Mouse (Mus musculus): ENCODE data around the gene Treml4.
"Not testable (repeated sequence)": the region's sequence is repeated elsewhere in the genome, so short reads cannot be mapped to it uniquely, and the experiment has no call there.

The Treml4 gene

DNA sequence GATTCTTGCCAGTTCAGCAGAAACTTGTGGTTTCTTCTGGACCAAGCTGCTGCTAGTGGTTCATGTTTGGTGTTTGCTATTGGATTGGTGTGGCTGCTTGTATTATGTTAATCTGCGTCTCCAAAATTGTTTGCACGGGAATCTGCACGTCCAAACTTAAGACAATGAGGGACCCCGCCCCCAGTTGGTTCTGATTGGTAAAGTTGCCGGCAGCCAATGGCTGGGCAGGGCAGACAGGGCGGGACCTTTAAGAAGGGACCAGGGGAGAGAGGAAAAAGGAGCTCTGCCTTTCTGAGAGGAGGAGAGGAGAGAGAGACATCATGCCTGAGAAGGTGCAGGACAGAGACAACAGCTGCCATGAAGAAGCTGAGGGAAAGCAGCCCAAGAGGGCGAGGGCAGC lies 11.6 kb downstream of the Treml4 start:
- DNase-seq, result no peak

DNA sequence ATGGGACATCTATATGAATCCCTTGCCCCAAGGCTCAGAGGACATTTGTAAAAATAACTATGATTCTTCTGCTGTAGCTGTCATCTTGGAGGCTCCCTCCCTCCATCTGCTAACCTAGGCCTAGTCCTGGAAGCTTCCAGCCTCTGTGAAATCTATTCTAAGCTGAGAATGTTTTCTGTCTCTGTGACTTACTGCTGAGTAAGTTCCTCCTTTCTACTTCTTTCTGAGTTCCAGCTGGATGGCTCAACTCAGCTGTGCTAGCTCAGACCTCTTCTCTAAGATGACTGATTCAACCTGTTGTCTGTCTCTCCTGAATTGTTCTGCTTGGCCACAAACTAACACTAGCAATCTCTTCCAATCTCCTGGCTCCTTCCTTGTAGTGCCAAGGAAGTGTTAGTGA lies 14.3 kb downstream of the Treml4 start:
- no peak for DNase-seq

DNA sequence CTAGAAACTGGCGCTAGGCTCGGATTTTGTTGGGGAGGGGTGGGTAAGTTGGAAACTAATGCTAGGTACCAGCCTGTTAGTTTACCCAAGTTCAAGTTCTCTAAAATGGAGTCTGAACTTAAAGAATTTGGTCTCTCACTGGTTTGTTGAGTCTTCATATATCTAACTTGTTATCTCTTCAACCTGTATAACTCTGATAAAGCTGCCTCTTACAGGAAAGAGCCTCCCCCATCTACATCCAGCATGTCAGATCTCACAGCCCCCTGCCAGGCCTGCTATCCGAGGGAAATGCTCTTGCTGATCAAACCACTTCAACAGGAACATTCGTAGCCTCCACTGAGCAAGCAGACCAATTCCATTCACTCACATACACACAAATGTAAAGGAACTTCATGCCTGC lies 14.9 kb downstream of the Treml4 start:
- no peak for DNase-seq

DNA sequence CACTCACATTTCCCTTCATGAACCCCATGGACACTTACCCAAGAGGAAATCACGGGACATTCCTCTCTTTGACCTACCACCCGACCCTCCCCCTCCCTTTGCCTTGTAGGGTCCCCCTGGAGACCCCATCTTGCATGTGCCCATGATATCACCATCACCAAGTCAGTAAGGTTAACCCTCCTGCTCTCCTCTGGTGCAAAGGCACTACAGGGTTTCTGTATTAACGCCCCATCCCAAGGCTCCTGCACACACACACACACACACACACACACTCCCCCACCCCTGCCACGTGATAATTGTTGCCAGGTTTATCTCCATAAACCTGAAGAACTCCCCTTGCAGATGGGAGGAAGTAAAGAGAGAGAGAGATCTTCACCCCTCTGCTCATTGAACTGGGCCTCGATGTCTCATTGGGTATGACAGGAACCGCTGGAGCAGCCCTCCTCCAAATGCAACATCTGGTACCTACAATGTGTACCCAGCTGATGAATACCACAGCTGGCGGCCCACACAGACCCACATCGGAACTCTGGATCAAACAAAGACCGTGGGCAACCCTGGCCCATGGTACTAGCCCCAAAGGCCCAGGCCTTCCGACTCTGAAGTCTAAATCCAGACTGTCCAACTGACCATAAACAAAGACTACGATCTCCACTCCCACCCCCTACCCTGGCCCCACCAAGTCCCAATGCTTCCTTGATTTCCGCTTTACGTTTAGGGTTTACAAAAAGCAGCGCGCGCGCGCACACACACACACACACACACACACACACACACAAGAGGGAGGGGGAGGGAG lies 17.0 kb downstream of the Treml4 start:
- DNase-seq, result no peak

DNA sequence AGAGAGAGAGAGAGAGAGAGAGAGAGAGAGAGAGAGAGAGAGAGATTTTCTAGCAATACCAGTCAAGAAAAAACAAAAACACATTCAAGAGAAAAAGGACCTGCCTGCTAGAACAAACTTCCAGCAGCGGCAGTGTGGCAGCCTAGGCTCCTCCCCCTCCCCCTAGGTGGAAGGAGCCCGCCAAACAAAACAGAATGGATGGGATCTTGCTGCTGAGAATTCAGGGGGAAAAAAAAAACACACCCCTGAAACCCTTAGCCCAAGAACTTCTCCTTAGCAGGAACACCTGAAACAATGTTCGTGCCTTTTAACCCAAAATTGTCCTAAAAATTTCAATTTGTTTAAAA lies 17.6 kb downstream of the Treml4 start:
- DNase-seq, result peak; percentile 9

DNA sequence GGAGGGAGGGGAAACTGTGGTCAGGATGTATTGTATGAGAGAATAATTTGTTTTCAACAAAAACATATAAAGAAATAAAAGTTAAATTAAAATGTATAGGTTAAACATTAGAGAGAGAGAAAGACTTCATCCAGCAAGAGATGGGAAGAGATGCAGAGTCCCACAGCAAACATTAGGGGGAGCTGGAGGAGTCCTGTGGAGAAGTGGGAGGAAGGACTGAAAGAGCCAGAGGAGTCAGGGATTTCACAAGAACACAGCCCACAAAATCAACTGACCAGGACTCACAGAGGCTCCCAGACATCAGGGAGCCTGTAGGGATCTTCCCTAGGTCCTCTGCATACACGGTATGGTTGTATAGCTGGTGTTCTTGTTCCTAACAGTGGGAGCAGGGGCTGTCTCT lies 22.7 kb downstream of the Treml4 start:
- DNase-seq, result no peak

DNA sequence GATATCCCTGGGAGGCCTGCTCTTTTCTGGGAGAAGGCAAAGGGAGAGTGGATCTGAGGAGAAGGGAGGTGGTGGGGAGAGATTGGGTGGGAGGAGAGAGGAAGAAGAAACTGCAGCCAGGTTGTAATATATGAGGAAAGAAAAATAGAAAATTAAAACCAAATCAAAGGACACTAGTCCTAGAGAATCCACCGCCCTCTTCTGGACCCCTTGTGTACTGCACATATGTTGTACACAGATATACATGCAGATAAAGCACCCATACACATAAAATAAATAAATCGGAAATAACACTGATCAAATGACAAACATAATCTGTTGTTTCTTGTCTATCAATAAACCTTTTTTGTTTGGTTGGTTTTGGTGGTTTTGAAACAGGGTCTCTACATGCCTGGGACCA lies 23.2 kb downstream of the Treml4 start:
- no peak for DNase-seq

DNA sequence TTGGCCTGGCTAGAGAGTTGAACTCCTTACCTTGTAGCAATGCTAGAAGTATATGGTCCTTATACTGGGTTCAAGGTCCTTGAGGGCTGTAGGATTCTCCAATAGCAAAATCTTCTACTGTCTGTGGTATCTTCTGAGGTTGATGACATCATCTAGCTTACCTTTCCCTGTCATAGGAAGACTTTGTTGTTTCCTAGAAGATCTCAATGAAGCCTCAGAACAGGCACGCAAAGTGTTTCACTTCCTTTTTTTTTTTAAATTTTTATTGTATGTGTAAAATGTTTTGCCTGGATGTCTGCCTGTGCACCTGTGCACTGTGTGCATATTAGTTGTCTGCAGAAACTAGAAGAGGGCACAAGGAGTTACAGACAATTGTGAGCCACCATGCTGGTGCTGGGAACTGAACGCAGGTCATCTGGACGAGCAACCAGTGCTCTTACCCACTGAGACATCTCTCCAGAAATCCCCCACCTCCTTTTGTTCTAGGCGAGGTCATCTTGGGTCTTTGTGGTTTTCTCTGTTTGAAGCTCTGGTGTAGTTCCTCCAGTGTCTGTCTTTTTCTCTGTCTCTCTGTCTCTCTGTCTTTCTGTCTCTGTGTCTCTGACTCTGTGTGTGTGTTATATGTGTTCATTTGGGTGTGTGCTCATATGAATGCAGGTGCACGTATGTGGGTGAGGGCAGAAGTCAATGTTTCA lies 29.6 kb downstream of the Treml4 start:
- DNase-seq, result no peak

DNA sequence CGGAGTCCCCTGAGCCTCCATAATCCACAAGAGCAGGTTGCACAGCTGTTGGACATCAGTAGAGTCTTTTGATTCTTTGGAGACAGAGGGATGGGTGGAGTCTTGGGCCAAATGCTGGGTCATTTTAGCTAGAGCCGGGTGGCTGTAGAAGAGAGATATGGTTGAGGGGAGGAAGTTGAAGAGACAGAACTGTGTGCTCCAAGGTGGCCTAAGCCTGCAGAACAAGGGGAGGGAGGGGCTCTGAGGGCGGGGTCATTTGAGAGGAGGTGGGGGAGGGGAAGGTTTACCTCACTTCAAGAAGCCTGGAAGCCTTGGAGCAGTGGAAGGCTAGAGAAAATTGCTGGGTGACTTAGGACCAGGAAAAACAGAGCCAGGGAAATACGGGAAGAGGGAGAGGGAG lies 35.1 kb downstream of the Treml4 start, which contains the start of gene Treml2:
Gene Treml2 (plus strand): TSS at position 296 of the 400 bp plus-strand sequence.
- DNase-seq, result no peak

DNA sequence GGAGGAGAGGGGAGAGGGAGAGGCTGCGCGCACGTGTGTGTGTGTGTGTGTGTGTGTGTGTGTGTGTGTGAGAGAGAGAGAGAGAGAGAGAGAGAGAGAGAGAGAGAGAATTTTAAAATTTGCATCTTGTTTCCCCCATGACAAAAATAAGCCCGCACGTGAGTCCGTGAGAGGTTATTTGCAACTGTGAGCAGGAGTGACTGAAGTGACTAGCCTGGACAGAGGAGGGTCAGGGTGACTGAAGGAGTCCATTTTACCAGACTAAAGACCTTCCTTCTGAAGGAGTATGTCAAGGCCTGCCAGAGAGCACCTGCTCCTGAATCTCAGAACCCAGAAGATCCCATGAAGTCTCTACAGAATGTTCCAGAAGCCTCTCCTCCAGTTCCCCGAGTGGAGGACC lies 35.7 kb downstream of the Treml4 start:
- no peak for DNase-seq

DNA sequence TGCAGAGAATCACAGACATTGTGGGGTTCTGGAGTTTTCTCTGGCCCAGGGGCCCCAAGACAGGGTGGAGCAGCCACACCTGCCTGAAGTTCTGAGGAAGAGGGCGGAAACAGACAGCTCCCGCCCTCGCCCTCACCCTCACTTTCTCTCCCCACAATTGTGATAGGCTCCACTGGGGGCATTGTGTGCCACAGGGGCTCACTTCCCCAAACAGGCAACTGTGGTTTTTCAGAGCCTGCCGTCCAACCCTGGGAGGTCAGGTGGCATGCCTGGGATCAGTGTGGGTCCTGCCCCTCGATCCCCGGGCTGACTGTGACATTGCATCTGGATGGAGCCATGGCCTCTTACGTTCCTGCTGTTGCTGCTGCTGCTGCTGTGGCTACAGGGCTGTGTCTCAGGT lies 36.1 kb downstream of the Treml4 start:
- DNase-seq, result no peak

DNA sequence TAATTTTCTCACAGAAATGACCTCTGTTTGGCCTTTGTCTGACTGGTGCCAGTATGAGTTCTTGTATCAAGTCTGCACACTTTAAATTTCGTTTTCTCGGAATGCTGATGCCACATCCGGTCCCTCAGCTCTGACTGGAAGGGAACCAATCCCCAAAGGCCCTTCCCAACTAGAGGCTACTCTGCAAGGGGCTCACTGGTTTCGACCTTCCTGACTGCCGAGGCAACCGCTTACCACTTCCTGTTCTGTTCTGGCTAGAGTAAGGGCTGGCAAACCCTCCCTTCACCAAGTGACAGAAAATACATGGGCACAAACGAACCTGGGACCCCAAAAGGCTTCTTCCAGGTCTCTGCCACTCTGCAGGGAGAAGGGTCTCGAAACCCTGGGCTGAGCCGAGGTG lies 36.8 kb downstream of the Treml4 start:
- DNase-seq, result no peak

DNA sequence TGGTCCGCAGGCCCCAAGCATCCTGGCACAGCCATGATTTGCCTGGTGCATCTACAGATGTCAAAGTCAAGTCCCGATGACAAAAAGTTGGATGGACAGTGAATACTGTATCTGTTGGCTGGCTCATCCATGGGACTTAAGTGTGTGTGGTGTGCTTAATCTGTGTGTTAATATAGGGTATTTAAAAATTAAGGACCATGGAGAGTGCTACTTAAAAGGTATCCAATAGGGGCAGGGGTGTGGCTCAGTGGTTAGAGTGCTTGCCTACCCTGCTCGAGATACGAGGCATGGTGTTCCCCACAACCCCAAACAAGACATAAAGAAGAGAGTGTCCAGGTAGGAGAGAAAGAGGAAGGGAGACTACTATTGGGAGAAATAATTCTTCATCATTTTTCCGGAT lies 37.7 kb downstream of the Treml4 start:
- DNase-seq, result no peak

DNA sequence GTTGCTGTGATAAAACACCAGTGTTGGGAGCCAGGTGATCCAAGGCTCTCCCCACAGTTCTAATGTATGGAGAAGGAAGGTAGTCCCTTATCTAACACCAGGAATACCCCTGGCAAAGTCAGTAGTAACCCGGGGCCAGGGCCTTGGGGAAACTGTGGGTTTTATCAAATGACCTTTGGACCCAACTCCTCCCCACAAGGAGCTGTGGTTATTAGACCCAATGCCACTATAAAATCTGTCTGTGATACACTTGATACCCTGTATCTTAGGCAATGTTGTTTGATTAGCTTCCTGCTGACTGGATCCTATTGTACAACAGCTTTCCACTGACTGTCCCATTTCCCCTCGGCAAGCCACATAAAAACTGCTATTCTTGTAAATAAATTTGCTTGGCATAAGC lies 48.0 kb downstream of the Treml4 start:
- DNase-seq, result no peak

DNA sequence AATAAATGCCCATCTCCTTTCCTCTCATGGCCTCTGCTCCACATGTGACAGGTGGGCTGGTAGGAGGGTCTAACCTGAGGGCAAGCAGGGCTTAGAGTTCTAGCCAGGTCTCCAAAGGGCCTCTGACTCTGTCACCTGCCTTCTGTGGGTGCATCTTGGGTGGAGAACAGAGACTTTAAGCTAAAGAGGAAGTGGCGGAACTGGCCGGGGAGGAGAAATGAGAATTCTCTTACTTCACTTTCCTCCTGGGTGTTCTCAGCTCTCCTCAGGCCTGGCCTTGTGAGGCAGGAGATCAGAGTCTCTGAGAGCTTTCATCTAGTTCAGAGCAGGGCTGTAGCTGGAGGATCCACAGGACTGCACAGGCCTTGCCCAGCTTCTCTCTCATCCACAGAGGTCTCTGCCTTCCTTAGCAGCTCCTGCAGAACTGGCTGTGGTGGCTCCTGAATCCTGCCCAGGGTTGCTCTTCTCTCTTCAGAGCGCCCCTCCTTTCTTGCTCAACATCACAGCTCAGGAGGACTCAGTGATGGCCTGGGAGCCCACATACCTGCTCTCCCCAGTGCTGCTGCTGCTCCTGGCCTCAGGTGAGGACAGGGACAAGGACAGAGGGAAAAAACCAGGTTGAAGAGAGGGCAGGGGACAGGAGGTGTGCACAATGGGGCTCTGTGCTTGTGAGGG lies 51.9 kb downstream of the Treml4 start, which contains the start of gene B430306N03Rik:
Gene B430306N03Rik (plus strand): TSS at position 237 of the 675 bp plus-strand sequence.
- DNase-seq, result not testable (repeated sequence)

DNA sequence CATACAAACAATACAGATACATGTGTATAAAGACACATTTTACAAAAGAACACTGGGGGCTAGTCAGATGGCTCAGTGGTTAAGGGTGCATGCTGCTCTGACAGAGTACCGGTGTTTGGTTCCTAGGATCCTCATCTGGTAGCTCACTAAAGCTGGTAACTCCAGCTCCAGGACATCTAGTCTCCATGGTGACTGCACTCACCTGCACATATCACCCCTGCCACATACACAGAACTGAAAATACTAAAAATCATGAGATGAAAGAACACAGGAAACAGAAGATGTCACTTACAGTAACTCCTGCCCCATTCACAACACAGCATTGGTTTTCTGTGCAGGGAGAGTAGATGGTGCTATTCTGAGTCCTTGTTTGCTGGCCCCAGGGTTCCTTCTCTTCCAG lies 54.6 kb downstream of the Treml4 start:
- DNase-seq, result no peak

DNA sequence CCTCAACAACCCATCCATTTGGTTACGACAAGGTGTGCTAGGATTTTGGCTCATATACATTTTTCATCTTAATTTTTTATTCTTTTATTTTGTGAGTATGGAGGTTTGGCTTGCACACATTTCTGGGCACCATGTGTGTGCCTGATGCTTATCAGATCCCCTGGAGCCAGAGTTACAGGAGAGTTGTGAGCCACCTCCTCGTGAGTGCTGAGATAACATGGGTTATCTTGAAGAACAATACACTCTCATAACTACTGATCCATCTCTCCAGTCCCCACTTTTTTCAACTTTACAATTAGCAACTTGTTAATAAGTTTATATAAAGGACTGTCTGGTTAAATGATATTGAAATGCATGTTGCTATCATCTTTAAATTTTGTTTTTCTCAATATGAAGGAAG lies 57.2 kb downstream of the Treml4 start:
- DNase-seq, result no peak

DNA sequence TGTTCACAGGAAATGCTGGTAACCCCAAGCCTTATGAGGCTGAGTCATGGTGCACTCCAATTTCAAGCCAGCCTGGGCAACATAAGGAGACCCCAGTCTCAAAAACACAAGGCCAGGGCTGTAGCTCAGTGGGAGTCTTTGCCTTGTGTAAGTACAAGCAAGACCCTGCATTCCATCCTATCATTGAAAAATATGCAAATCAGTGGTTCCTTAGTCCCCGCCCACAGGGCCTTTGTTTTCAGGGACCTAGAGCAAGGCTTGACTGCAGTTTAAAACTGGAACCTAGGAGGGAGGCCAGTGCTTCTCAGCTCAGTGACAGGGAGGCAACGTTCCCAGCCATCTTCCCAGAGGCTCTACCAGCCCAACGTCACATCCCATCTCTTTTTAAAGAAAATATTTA lies 59.1 kb downstream of the Treml4 start:
- no peak for DNase-seq

DNA sequence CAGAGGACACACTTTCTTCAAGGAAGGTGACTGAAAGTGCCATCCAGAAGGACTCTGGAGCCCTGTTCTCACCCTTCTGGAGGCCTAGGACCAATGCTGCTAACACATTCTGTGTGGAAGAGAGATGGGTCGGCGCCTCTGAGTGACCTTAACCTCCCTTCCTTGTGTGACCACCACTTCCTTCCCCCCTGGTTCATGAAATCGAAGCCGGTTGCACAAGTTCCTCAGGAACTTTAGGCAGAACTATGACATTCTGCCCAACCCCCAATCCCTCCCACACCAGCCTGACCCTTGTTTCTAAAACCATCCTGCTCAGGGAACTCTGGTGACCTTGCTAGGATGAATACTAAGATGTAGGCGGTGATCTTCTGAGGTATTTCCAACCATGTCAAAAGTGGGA lies 60.2 kb downstream of the Treml4 start:
- DNase-seq, result no peak
